Mouse (Mus musculus): ENCODE results near the gene 1810010D01Rik.

Gene 1810010D01Rik

DNA sequence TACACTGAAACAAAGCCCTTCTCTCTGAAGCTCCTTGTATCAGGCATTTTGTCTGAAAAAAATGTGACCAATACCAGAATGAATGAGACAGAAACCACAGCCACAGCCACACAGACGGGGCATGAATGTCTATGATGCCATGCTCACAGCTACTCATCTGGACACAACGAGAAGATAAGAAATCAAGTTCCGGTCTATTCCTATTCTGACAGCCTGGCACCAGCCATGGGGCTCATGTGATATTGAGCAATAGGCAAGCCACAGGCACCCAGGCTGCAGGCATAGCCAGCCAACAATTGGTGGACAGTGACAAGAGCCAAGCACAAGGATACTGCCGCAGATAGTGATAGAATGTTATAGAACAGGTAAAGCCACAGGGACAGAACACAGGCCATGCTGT lies 7.6 kb upstream of the 1810010D01Rik start:
- no peak for DNase-seq (ENCODE audit: low read depth in 2 of 2, low spot score in 2 of 2)

DNA sequence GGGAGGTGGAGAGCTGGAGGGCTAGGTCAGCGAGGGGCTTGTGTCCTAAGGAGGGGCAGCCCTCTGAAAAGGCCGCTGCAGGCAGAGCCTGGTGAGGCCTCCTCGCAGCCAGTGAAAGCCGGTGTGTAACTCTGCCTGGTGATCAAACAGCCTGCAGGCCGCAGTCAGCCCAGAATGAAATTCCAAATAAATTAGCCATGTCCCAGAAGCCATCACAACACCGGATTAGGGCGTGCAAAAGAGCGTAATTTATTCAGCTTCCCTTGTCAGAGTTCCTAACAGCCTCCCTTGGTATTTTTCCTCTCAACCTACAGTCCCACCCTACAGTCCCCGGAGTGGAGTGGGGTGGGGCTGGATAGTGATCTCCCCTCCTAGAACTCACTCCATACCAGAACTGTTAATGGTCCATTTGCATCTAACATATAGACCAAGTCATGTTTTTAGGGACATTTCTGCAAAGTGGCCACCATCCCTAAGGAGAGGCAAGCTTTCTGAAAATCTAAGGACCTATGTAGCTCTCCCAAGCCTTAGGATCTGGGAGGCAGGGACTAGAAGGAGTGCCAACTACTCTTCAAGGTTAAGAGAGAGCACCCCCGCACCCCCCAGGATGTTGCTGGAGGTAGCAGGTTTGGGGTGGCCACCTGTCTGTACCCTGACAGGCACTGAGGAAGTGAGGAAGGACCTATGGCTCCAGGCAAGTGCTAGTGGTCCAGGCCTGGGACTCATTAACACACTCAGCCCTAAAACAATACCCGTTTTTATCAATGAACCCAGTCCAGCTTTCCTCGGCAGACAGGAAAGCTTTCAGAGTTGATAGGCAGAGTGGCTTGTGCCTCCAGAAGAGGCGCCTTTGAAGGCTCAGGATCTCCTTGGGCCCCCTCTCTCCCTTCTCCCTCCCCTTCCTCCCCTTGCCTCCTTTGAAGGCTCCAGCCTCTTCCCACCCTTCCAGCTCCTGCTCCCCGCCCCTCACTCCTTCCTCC lies 4.1 kb upstream of the 1810010D01Rik start:
- DNase-seq (ENCODE audit: low read depth in 2 of 2, low spot score in 2 of 2) = no peak

GRCm38 (mm10) chr7:145210477-145211070 lies 2.7 kb upstream of the 1810010D01Rik start:
- DNase-seq (ENCODE audit: low read depth in 2 of 2, low spot score in 2 of 2) = no peak

DNA sequence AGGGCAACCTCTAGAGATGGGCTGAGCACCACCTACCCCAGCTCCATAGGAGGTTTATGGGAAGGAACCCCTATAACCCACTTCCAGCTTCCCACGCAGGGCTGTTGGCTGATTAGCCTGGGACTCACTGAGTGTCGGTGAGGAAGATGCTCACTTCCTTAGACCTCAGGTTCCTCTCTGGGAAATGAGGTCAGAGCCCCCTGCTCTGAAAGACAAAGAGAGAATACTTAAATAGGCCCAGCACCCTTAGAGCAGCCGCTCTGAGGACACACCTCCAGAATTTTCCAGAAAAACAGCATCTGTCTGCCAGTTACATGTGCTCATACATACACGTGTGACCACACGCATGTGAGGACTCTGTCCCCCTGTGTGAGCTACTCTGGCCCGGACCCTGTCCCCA lies 1.1 kb downstream of the 1810010D01Rik start:
- no peak for DNase-seq (ENCODE audit: low read depth in 2 of 2, low spot score in 2 of 2)

DNA sequence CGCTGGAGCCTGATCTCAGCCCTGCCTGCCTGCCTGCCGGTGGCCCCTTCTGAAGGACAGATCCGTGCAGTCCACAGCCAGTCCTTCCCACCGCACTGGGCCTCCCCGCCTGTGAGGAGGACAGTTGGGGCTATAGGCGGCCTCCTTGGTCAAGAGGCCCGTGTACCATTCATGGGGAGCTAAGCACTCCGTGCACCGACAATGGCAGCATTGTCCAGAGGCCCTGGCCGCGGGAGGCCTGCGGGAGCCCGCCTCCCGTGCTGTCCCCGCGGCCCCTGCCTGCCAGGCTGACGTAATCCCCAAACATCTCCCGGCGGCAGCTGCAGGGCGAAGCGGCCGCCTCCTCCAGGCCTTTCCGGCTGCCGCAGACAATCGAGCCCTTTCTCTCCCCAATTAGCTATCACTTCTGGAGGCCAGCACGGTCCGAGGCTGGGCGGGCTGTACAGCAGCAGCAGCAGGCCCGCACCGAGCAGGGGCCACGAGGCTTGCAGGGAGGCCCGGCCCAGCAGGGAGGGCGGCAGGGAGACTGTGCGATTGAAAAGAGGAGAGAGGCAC lies 1.8 kb downstream of the 1810010D01Rik start:
- DNase-seq (ENCODE audit: low read depth in 2 of 2, low spot score in 2 of 2) = no peak

DNA sequence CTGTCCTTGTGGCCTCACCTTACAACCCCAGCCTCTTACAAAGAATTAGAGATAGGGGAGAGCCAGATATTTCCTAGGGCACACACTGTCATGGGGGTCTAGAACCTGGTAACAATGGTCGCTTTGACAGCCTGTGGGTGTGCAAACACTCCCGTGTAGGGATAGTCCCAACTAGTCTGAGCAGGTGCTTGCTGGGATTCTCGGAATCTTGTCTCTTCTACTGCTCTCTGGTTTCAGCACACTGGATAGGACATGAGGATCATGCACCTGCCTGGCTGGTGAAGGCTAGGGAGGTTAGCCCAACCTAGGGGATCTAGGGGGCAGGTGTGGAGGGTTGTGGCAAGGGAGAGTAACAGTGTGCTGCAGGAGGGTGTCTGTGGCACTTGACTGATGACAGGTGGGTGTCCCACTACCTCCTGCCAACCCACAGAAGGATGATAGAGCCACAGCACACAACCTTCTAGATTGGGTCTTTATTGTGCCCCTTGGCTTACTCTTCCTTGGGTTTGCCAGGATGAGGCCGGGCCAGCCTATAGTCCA lies 2.5 kb downstream of the 1810010D01Rik start:
- DNase-seq (ENCODE audit: low read depth in 2 of 2, low spot score in 2 of 2) = no peak

DNA sequence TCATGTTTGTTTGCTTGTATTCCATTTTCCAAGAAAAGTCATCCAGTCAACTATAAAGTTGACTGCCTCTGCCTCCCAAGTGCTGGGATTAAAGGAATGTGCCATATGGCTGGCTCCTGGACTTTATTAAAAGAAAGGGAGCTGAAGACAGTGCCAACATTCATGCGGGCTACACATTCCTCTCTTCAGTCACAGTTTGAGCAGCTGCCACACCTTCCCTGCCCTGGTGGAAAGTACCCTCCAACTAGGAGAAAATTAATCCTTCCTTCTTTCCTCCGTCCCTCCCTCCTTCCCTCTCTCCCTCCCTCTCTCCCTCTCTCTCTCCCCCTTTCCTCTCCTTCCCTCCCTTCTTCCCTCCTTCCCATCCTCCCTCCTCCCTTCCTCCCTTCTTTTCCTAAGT lies 8.2 kb downstream of the 1810010D01Rik start:
- DNase-seq (ENCODE audit: low read depth in 2 of 2, low spot score in 2 of 2) = no peak

- no peak for DNase-seq (ENCODE audit: low read depth in 2 of 2, low spot score in 2 of 2)
These were observed 9.7 kb downstream of the 1810010D01Rik start for GRCm38 (mm10) chr7:145198223-145198714.

- no peak for DNase-seq (ENCODE audit: low read depth in 2 of 2, low spot score in 2 of 2)
These were observed 10.2 kb downstream of the 1810010D01Rik start for GRCm38 (mm10) chr7:145197711-145198110.

- no peak for DNase-seq (ENCODE audit: low read depth in 2 of 2, low spot score in 2 of 2)
These were observed 10.9 kb downstream of the 1810010D01Rik start for GRCm38 (mm10) chr7:145197042-145197441.

GRCm38 (mm10) chr7:145196340-145196739 lies 11.6 kb downstream of the 1810010D01Rik start:
- DNase-seq (ENCODE audit: low read depth in 2 of 2, low spot score in 2 of 2) = no peak

- no peak for DNase-seq (ENCODE audit: low read depth in 2 of 2, low spot score in 2 of 2)
These were observed 12.6 kb downstream of the 1810010D01Rik start for GRCm38 (mm10) chr7:145195186-145195927.

DNA sequence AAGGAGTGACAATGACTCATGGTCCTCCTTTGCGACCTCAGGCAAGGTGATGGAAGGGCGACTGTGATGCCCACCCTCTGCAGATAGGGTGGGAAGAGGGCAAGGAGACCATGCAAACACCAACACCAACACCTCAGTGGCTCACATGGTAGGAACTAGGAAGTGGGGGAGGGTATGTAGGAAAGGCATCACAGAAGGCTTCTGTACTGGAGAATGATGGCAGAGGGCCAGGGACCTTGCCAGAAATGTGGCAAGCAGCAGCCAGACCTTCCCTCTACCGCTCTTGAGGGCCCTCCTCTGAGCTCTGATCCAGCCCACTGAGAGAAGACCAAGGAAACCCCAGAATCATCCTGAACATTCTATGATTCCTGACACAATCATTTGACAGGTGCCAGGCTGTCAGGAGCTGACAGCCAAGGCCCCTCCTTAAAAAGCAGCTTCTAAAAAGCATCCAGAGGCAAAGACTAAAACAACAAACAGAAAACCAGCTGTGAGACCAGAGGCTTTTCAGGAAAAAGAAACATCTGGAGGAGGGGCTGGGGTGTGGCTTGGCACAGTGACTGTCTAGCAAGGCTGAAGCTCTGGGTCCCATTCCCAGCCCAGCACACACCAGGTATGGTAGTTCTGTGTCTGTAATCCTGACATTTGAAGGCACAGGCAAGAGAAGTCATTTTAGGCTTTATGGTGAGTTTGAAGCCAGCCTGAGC lies 13.3 kb downstream of the 1810010D01Rik start:
- no peak for DNase-seq (ENCODE audit: low read depth in 2 of 2, low spot score in 2 of 2)

DNA sequence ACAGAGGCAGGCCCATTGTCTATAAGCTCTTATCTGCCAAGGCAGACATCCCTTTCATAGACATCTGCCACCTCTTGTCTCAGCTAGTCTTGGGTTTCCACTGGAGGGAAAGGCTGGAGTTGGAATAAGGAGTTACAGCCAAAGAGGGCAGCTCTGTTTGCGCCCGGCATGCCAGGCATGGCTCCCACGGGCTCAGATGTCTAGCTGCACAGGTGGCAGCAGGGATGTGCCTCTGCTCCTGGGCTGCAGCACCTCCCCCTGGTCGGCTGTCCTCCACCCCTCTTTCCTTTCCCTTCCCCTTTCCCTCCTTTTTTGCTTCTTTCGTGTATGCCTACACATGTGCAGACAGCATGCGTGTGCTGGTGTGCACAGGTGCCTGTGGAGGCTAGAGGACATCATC lies 15.1 kb downstream of the 1810010D01Rik start:
- DNase-seq (ENCODE audit: low read depth in 2 of 2, low spot score in 2 of 2) = no peak

GRCm38 (mm10) chr7:145190520-145190919 lies 17.4 kb downstream of the 1810010D01Rik start:
- DNase-seq (ENCODE audit: low read depth in 2 of 2, low spot score in 2 of 2) = no peak

DNA sequence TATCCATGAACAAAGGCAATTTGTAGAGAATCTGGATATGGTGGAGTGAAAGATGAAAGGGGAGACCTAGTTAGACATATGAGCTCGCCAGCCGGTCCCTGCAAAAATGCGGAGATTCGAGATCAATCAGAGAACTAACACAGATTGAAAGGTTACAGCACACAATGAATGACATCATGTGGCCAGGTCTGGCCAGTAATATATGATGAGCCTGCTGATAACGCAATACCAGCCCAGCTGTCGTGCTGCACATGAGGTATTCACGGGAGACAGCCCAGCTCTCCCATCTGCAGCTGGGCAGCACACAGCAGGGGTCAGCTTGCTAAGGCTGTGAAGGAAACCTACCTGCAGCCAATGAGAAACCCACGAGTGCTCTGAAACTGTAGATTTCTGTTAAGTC lies 18.6 kb downstream of the 1810010D01Rik start:
- DNase-seq (ENCODE audit: low read depth in 2 of 2, low spot score in 2 of 2) = no peak

DNA sequence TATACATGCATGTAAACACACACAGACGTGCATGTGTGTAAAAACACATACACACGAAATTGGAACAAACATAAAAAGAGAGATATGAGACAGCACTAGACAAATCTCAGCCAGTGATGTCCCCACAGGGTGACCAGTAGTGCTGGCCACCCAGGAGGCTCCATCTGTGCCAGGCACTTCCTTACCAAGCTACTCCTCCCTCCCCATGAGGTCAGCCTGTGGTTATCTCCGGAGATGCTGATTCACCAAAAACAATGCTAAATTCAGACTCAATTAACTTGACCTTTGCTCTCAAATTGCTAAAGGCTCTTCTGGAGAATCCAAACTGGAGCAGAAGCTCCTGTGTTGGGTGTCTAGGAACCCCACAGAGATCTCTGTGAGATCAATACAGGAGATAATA lies 20.1 kb downstream of the 1810010D01Rik start:
- DNase-seq (ENCODE audit: low read depth in 2 of 2, low spot score in 2 of 2) = no peak

DNA sequence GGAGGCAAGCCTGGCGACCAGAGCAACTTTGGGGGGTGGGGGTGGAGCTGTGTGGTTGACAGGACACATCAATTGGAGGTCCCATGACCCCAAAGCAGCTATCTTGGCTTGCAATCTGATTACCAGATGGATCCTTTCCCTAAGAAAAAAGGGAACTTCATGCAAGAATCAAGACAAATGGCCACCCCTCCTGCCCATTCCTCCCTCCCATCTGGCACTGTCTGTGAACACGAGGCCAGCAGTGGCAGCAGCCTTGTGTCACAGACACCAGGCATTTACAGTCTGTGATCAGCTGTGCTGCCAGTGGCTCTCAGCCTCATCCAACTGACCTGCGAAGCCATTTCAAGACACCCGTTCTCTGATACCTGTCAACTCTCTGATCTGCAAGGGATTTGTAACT lies 25.5 kb downstream of the 1810010D01Rik start:
- no peak for DNase-seq (ENCODE audit: low read depth in 2 of 2, low spot score in 2 of 2)

DNA sequence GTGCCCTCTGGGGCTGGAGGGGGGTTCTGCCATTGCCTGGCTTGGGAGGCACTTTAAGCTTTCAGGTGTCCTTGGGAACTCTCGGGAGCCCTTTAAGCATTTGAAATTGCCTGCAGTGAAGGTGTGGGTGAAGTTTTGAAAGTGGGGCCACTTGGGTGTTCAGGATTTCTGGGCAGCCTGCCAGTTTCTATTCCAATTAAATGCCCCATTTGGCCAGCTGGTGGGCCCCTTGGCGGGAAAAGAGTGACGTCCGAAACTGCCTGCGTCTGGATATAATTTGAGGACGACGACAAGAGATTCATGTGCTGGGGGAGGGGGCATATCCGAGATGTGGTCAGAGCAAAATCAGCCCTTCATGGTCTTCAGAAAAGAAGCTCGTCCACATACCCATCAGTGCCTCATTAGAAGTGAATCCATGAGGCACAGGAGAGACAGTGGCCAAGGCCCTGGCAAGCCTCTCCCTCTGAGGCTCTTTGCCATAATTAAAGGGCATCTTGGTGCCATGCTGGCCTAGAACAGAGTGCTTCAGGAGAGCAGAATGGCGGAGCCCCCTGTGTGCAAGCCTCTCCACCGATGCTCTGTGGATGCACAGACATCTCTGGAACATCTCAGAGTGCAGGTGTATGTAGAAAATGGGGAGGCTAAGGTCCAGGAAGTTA lies 26.4 kb downstream of the 1810010D01Rik start:
- DNase-seq (ENCODE audit: low read depth in 2 of 2, low spot score in 2 of 2) = no peak

DNA sequence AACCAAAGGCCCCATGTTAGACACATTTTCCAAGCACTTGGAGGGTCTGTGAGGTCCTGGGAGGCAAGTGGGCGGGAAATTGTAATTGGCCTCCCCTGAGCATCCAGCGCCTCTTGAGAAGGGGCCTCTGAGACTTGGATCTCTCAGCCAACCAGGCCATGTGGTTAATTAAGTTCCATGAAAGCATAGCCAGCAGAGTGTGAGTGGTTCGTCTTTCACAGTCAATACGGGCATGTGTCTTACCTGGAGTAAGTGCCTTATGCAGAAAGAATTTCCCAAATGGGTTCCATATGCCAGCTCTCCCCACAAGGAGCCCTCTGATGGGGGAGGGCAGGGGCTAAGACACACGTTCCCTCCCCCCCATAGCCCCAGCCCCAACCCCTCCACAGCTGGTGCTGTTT lies 28.2 kb downstream of the 1810010D01Rik start:
- no peak for DNase-seq (ENCODE audit: low read depth in 2 of 2, low spot score in 2 of 2)

Measured in CD8-positive naive resting alpha-beta T cell, adult 2 months (primary cell).